Mouse (Mus musculus) stomach, postnatal 0 days (tissue): ENCODE measurements at regions not wholly inside any gene's neighbourhood (a gene's known extent, or its start where the extent isn't known, plus 50 kb on each side); places are given as distances from the start of the nearest gene placed in this dataset.

Experiments
- ATAC-seq: fragments of 200-750 bp; cut with Nextera tagmentation; 2 replicates; pipeline ENCODE4 v1.8.0; 2017; ENCODE audit not compliant: low FRiP score, low TSS enrichment
- DNase-seq: peaks from one replicate; pipeline ENCODE4 v3.0.0-alpha.2; 2016; ENCODE audit warnings: low spot score
- H3K27ac ChIP-seq: fragments of 300-500 bp; sonication (generic); replicated peaks from 2 replicates; pipeline ENCODE4 v1.5.1; 2014; ENCODE audit warnings: mild to moderate bottlenecking, control low read depth
- H3K27me3 ChIP-seq: fragments of 300-500 bp; sonication (generic); 2 replicates; pipeline ENCODE4 v1.6.1; 2014; ENCODE audit warnings: low read length; ENCODE audit not compliant: control insufficient read depth, insufficient read depth
- H3K36me3 ChIP-seq: fragments of 300-500 bp; sonication (generic); 2 replicates; pipeline ENCODE4 v1.6.1; 2014; ENCODE audit warnings: low read length, mixed read lengths; ENCODE audit not compliant: control insufficient read depth, insufficient read depth
- H3K4me1 ChIP-seq: fragments of 300-500 bp; sonication (generic); replicated peaks from 2 replicates; pipeline ENCODE4 v1.6.1; 2014; ENCODE audit warnings: antibody characterized with exemption; ENCODE audit not compliant: control insufficient read depth, insufficient read depth
- H3K4me2 ChIP-seq: fragments of 300-500 bp; sonication (generic); replicated peaks from 2 replicates; pipeline ENCODE4 v1.6.1; 2014; ENCODE audit warnings: low read depth, mild to moderate bottlenecking, control low read depth, moderate library complexity
- H3K4me3 ChIP-seq: fragments of 300-500 bp; sonication (generic); 2 replicates; pipeline ENCODE4 v1.5.1; 2014; ENCODE audit warnings: low read depth, low read length, control low read depth
- H3K9ac ChIP-seq: fragments of 300-500 bp; sonication (generic); 2 replicates; pipeline ENCODE4 v1.6.1; 2014; ENCODE audit warnings: mild to moderate bottlenecking, low read length, control low read depth, mixed read lengths
- H3K9me3 ChIP-seq: fragments of 300-500 bp; sonication (generic); 2 replicates; pipeline ENCODE4 v1.6.1; 2016; ENCODE audit warnings: low read length; ENCODE audit not compliant: control insufficient read depth
- CTCF ChIP-seq: IDR thresholded peaks from 2 replicates; pipeline ENCODE4 v1.5.1; 2016; ENCODE audit warnings: antibody characterized with exemption, low read depth, mild to moderate bottlenecking, moderate library complexity
- EP300 ChIP-seq: optimal IDR thresholded peaks from 2 replicates; pipeline ENCODE3; 2016; ENCODE audit warnings: antibody characterized with exemption
- WGBS: fragments of 180-500 bp; shearing (Covaris S2); extraction: QIAGEN DNeasy Blood & Tissue Kit; methylation state at CpG from one replicate; pipeline ENCODE4 v1.1.7; 2014; 5-methylcytosine and 5-hydroxymethylcytosine counted together

DNA sequence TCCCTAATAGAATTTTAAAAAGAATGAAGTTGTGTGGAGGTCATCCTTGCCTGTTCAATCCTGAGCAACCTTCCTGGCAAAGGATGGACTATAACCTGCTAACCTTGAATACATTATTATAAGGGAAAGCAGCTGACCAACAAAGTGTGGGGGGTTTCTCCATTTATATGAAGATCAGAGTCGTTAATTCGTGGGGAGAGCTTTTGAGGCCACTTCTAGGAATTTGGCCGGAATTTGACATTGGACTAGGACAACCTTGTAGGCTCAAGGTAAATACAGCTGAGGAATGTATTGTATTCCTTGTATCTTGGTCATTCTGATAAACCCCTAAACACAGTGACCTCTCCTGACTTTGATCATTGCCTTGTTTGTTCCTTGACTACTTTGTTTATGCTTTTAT lies 56.9 kb downstream of the Klf4 start:
- TF ChIP-seq CTCF (no peak), EP300 (no peak)
- 69% methylated on average over 3 of the region's 3 CpGs for WGBS
- no peaks in the 10 kb centered on the region for H3K27me3 ChIP-seq
- H3K9me3 ChIP-seq, result no peaks in the 10 kb centered on the region
- DNase-seq (no peak), ATAC-seq (no peak)
- no peak overlapping the region for H3K4me2 ChIP-seq
- no peak overlapping the region for H3K27ac ChIP-seq
- no peak overlapping the region for H3K9ac ChIP-seq
- no peaks in the 10 kb centered on the region for H3K36me3 ChIP-seq
- H3K4me1 ChIP-seq, result no peaks in the 10 kb centered on the region
- no peak overlapping the region for H3K4me3 ChIP-seq

DNA sequence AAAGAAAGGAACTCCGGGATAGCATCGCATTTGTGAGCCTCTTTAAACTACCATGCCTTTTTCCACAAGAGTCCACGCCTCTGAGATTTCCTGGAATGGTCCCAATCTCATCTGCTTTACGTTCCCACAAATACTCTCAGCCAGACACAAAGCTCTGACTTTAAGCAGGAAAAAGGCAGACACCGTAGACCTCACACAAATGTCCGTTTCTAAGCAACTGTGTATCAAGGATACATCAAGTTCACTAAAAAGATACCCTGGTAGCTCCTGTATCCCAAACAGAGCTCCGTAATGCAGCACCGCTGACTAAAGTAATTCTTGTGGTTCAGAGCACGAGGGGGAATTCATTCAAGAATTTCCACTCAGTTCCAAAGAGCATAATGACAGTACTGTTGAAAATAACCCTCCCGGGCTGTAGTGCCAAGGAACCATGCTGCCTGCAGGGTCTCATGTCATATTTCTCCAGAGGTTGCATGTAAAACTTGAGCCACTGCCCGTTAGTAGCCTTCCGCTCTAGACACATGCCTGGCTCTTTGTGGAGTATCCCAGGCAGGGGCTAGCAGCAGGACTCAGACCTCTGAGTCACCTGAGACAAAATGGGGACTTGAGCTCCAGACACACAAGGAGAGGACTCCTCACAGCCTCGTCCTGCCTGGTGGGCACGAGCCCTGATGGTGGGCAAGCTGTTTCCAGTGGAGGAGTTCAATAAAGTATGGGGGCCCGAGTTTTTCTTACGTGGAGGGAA lies 58.0 kb downstream of the Klf4 start:
- ATAC-seq, result no peak
- no peak for TF ChIP-seq CTCF
- TF ChIP-seq EP300, result no peak
- Histone ChIP-seq H3K4me1 (no peaks in the 10 kb centered on the region), H3K9ac (no peak overlapping the region), H3K4me3 (no peak overlapping the region), H3K4me2 (no peak overlapping the region), H3K27ac (no peak overlapping the region), H3K27me3 (no peaks in the 10 kb centered on the region), H3K36me3 (no peaks in the 10 kb centered on the region), H3K9me3 (no peaks in the 10 kb centered on the region)
- DNase-seq, result no peak
- WGBS, result 67% methylated on average over 16 of the region's 16 CpGs

DNA sequence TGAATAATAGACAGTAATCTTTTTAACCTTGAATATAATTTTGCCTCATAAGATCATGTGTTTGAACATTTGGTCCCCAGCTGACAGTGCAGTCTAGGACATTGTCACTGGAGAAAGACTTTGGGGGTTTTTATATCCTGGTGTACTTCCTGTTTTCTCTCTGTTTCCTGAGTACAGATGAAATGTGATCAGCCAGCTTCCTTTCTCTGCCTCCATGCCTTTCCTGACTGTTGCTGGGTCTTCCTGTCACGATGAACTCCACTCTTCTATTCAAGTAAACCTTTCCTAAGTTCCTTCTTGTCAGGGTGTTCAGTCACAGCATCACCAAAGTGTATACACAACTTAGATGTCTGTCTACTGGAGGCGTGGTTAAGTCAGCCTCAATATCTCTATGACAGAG lies 59.6 kb downstream of the Klf4 start:
- WGBS, result 73% methylated on average over 2 of the region's 2 CpGs
- H3K27ac ChIP-seq, result no peak overlapping the region
- no peaks in the 10 kb centered on the region for H3K4me1 ChIP-seq
- H3K9ac ChIP-seq, result no peak overlapping the region
- DNase-seq, result no peak
- H3K9me3 ChIP-seq, result no peaks in the 10 kb centered on the region
- no peak overlapping the region for H3K4me3 ChIP-seq
- no peaks in the 10 kb centered on the region for H3K27me3 ChIP-seq
- no peaks in the 10 kb centered on the region for H3K36me3 ChIP-seq
- no peak for ATAC-seq
- no peak overlapping the region for H3K4me2 ChIP-seq
- TF ChIP-seq CTCF (no peak), EP300 (no peak)

DNA sequence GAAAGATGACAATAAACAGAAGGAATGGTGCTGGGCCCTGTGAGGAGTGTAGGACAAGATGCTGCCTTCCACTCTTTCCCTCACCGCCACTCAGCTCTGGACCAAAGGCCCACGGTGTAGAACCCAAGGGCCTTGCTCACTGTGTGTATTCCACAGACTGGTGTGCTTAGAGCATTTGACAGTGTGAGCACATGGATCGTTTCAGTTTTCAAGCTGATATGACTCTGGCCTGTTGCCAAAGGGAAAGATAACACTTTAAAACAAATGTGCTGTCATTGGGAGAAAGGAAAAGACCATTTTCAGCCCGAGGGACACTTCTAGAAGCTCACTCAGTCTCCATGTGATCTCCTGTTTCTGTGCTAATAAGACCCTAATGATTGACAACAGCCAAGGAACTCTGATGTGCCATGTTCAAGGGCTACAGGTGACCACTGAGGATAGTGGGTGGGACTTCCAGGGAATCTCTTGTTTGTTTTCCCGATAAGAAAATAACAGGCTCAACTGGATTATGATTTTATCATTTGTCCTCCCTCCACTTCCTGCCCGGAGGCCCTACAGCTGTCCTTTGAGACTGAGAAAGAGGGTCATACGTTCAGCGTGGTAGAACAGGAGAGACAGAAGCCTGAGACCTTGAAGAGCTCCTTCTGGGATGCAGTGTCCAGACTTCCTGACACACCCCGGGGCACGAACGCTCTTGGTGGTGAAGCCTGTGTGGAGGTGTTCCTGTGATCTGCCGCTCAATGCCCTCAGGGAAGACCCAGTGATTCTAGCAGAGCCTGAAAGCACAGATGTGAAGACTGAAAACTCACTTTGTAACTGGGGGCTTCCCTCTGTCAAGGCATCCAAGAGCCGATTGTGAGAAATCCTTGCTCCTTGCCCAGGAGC lies 61.2 kb downstream of the Klf4 start:
- TF ChIP-seq CTCF (no peak), EP300 (no peak)
- Histone ChIP-seq H3K4me2 (no peak overlapping the region), H3K27ac (no peak overlapping the region), H3K4me3 (no peak overlapping the region), H3K9ac (no peak overlapping the region), H3K27me3 (no peaks in the 10 kb centered on the region), H3K36me3 (no peaks in the 10 kb centered on the region), H3K4me1 (no peaks in the 10 kb centered on the region), H3K9me3 (no peaks in the 10 kb centered on the region)
- WGBS, result 50% methylated on average over 13 of the region's 13 CpGs
- ATAC-seq (peak; percentile 67), DNase-seq (no peak)

DNA sequence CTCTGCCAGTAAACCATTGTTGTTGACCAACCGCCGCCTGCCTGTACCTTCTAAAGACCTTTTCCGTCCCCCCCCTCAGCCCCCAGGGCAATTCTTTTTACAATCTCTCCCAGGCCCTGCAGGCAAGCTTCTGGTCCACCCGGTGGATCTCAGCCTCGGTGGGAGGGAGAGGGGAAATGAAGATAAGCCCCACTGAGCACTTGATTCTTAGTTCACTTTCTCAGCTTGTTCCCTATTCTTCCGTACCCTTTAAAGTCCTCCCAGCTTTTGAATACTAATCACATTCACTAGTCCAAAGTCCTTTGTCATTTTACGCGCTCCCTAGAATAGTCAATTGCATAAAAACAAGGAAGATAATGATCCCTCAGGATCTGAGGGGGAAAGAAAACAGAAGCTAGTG lies 68.1 kb downstream of the Klf4 start:
- no peak for TF ChIP-seq EP300
- Histone ChIP-seq H3K27me3 (no peaks in the 10 kb centered on the region), H3K27ac (no peak overlapping the region), H3K4me2 (no peak overlapping the region), H3K36me3 (no peaks in the 10 kb centered on the region), H3K4me1 (no peaks in the 10 kb centered on the region), H3K9me3 (no peaks in the 10 kb centered on the region), H3K4me3 (no peak overlapping the region), H3K9ac (no peak overlapping the region)
- WGBS, result 43% methylated on average over 8 of the region's 8 CpGs
- ATAC-seq (no peak), DNase-seq (no peak)

DNA sequence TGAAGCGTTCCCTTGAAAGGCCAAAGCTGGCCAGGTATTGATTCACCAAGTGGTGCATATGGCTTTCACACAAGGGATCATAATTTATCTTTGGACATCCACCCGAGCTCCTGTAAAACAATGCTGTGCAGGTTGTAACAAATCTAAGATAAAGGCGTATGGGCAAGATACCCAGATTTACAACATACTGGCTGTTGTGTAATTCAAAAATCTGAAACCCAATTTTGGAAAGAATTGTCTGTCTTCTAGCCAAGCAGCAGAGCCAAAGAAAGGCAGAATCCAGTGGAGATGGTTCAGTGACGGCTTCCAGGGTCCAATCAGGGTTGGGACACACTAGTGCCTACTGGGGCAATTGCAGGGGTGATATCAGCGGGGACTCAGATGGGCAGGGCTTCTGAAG lies 70.3 kb downstream of the Klf4 start:
- Histone ChIP-seq H3K4me2 (no peak overlapping the region), H3K4me1 (no peaks in the 10 kb centered on the region), H3K9ac (no peak overlapping the region), H3K36me3 (no peaks in the 10 kb centered on the region), H3K27ac (no peak overlapping the region), H3K27me3 (no peaks in the 10 kb centered on the region), H3K9me3 (no peaks in the 10 kb centered on the region), H3K4me3 (no peak overlapping the region)
- TF ChIP-seq CTCF (no peak), EP300 (no peak)
- no peak for DNase-seq
- no peak for ATAC-seq
- 66% methylated on average over 5 of the region's 5 CpGs for WGBS
